Mouse (Mus musculus) heart, embryonic 14.5 days (tissue): Measurements from ENCODE around the gene Olfr917. TPM values are rescaled to one million over a fixed set of nuclear protein-coding genes. Genes with fewer than 3 reads are reported as not detected.

Experiments used
- ATAC-seq: fragments of 200-750 bp; cut with Nextera tagmentation; 2 replicates; pipeline ENCODE4 v1.8.0; 2017; ENCODE audit warnings: low read depth, moderate TSS enrichment; ENCODE audit not compliant: insufficient number of reproducible peaks, insufficient read depth, low FRiP score
- H3K27ac ChIP-seq, 2 experiments: fragments of 200-500 bp in 1 of 2; fragments of 300-500 bp in 1 of 2; sonication (generic) in 1 of 2; replicated peaks in 1 of 2; 2 replicates each; pipeline ENCODE4 v1.5.1; 2012 to 2014; ENCODE audit warnings: low read depth in 2 of 2, low read length in 2 of 2, control low read depth in 1 of 2, mild to moderate bottlenecking in 1 of 2, mixed read lengths in 1 of 2; ENCODE audit not compliant: control insufficient read depth in 1 of 2, insufficient read depth in 1 of 2
- H3K27me3 ChIP-seq: fragments of 300-500 bp; sonication (generic); 2 replicates; pipeline ENCODE4 v1.6.1; 2014; ENCODE audit warnings: mild to moderate bottlenecking, low read length, control low read depth; ENCODE audit not compliant: control insufficient read depth, insufficient read depth
- H3K36me3 ChIP-seq: fragments of 300-500 bp; sonication (generic); 2 replicates; pipeline ENCODE4 v1.6.1; 2014; ENCODE audit warnings: mild to moderate bottlenecking, control low read depth, low read length, mixed read lengths; ENCODE audit not compliant: control insufficient read depth, insufficient read depth
- H3K4me1 ChIP-seq, 2 experiments: fragments of 200-500 bp in 1 of 2; fragments of 300-500 bp in 1 of 2; sonication (generic) in 1 of 2; 2 replicates each; pipeline ENCODE4 v1.6.1; 2012 to 2014; ENCODE audit warnings: low read length in 2 of 2, control low read depth in 1 of 2, mixed read lengths in 1 of 2; ENCODE audit not compliant: control insufficient read depth in 2 of 2, insufficient read depth in 2 of 2
- H3K4me2 ChIP-seq: fragments of 300-500 bp; sonication (generic); 2 replicates; pipeline ENCODE4 v1.6.1; 2014; ENCODE audit warnings: mild to moderate bottlenecking, low read length
- H3K4me3 ChIP-seq, 2 experiments: fragments of 200-500 bp in 1 of 2; fragments of 300-500 bp in 1 of 2; sonication (generic) in 1 of 2; 2 replicates each; pipeline ENCODE4 v1.5.1; 2012 to 2014; ENCODE audit warnings: low read length in 2 of 2, mild to moderate bottlenecking in 2 of 2, control low read depth in 1 of 2, low read depth in 1 of 2, moderate library complexity in 1 of 2; ENCODE audit not compliant: control insufficient read depth in 1 of 2, insufficient read depth in 1 of 2
- H3K9ac ChIP-seq: fragments of 300-500 bp; sonication (generic); 2 replicates; pipeline ENCODE4 v1.6.1; 2014; ENCODE audit warnings: mild to moderate bottlenecking, low read length
- H3K9me3 ChIP-seq: fragments of 300-500 bp; sonication (generic); 2 replicates; pipeline ENCODE4 v1.6.1; 2016; ENCODE audit warnings: low read length, control low read depth; ENCODE audit not compliant: control insufficient read depth
- WGBS: fragments of 180-500 bp; shearing (Covaris S2); extraction: QIAGEN DNeasy Blood & Tissue Kit; methylation state at CpG from one replicate; pipeline ENCODE4 v1.1.7; 2014; 5-methylcytosine and 5-hydroxymethylcytosine counted together
- polyA plus RNA-seq: library from polyadenylated mRNA; unstranded; fragments of >200 nt; fragmentation: Nextera tagmentation; extraction: Ambion mirVana; gene quantifications from 2 replicates; pipeline ENCODE4 v1.2.1, GENCODE M21; 2014

Gene Olfr917
- polyA plus RNA-seq = not detected in 2 replicates

GRCm38 (mm10) chr9:38665742-38666141, at the start of gene Olfr917:
Gene Olfr917 (minus strand): TSS chr9:38665842.
- Histone ChIP-seq H3K4me3 (no peak within 1 kb of the TSS), H3K9ac (no peak within 1 kb of the TSS), H3K4me1 (no peaks in the 10 kb centered on the region), H3K27ac (no peak within 1 kb of the TSS), H3K9me3 (no peaks in the 10 kb centered on the region), H3K4me2 (no peak within 1 kb of the TSS), H3K27me3 (no peaks in the 10 kb centered on the region), H3K36me3 (no peaks in the 10 kb centered on the region)
- 82% methylated on average over 1 of the region's 1 CpGs for WGBS
- no peak for ATAC-seq

- Histone ChIP-seq H3K27me3 (no peaks in the 10 kb centered on the region), H3K36me3 (no peaks in the 10 kb centered on the region), H3K4me2 (no peak within 1 kb of the TSS), H3K9ac (no peak within 1 kb of the TSS), H3K4me3 (no peak within 1 kb of the TSS), H3K4me1 (no peaks in the 10 kb centered on the region), H3K27ac (no peak within 1 kb of the TSS), H3K9me3 (no peaks in the 10 kb centered on the region)
- no peak for ATAC-seq
- WGBS = 76% methylated on average over 2 of the region's 2 CpGs
Measured at GRCm38 (mm10) chr9:38674501-38674900, 8.9 kb upstream of the Olfr917 start, which contains the start of gene Olfr918. Gene Olfr918 (minus strand): TSS chr9:38674601.

GRCm38 (mm10) chr9:38672887-38673286, 7.2 kb upstream of the Olfr917 start:
- Histone ChIP-seq H3K36me3 (no peaks in the 10 kb centered on the region), H3K9me3 (no peaks in the 10 kb centered on the region), H3K4me3 (no peak overlapping the region), H3K27ac (no peak overlapping the region), H3K27me3 (no peaks in the 10 kb centered on the region), H3K9ac (no peak overlapping the region), H3K4me2 (no peak overlapping the region), H3K4me1 (no peaks in the 10 kb centered on the region)
- ATAC-seq = no peak
- WGBS = 74% methylated on average over 2 of the region's 2 CpGs

GRCm38 (mm10) chr9:38659775-38660174, 5.9 kb downstream of the Olfr917 start, which contains the start of gene Olfr916:
Gene Olfr916 (minus strand): TSS chr9:38659875.
- 60% methylated on average over 1 of the region's 1 CpGs for WGBS
- Histone ChIP-seq H3K27ac (no peak within 1 kb of the TSS), H3K27me3 (no peaks in the 10 kb centered on the region), H3K4me1 (no peaks in the 10 kb centered on the region), H3K36me3 (no peaks in the 10 kb centered on the region), H3K4me2 (no peak within 1 kb of the TSS), H3K9ac (no peak within 1 kb of the TSS), H3K9me3 (no peaks in the 10 kb centered on the region), H3K4me3 (no peak within 1 kb of the TSS)
- no peak for ATAC-seq

- H3K4me2 ChIP-seq = no peak overlapping the region
- ATAC-seq = no peak
- no peaks in the 10 kb centered on the region for H3K4me1 ChIP-seq
- no peaks in the 10 kb centered on the region for H3K27me3 ChIP-seq
- H3K9me3 ChIP-seq = peaks cover 3% of the 10 kb centered on the region; the same call in 1 of the 2 replicates
- no peak overlapping the region for H3K27ac ChIP-seq
- no peak overlapping the region for H3K9ac ChIP-seq
- no peak overlapping the region for H3K4me3 ChIP-seq
- H3K36me3 ChIP-seq = no peaks in the 10 kb centered on the region
- WGBS = 80% methylated on average over 4 of the region's 4 CpGs
Measured at GRCm38 (mm10) chr9:38632406-38632805, 33.2 kb downstream of the Olfr917 start.

Other genes with a start within 250 kb of the Olfr917 start
- not detected in 2 replicates for gene Olfr901, start 236.4 kb downstream of the Olfr917 start, polyA plus RNA-seq
- not detected in 2 replicates for gene Olfr902, start 218.2 kb downstream of the Olfr917 start, polyA plus RNA-seq
- not detected in 2 replicates for gene Olfr904, start 202.7 kb downstream of the Olfr917 start, polyA plus RNA-seq
- gene Olfr905, start 194.7 kb downstream of the Olfr917 start, polyA plus RNA-seq = not detected in 2 replicates
- gene Olfr906, start 178.8 kb downstream of the Olfr917 start, polyA plus RNA-seq = not detected in 2 replicates
- not detected in 2 replicates for gene Olfr907, start 170.0 kb downstream of the Olfr917 start, polyA plus RNA-seq
- not detected in 2 replicates for gene Olfr911-ps1, start 144.3 kb downstream of the Olfr917 start, polyA plus RNA-seq
- not detected in 2 replicates for gene Olfr910, start 128.0 kb downstream of the Olfr917 start, polyA plus RNA-seq
- gene Olfr912, start 85.7 kb downstream of the Olfr917 start, polyA plus RNA-seq = not detected in 2 replicates
- not detected in 2 replicates for gene Olfr913, start 73.1 kb downstream of the Olfr917 start, polyA plus RNA-seq
- not detected in 2 replicates for gene Olfr914, start 60.7 kb downstream of the Olfr917 start, polyA plus RNA-seq
- gene Olfr916, start 6.0 kb downstream of the Olfr917 start, polyA plus RNA-seq = not detected in 2 replicates
- not detected in 2 replicates for gene Olfr918, start 8.8 kb upstream of the Olfr917 start, polyA plus RNA-seq
- not detected in 2 replicates for gene Olfr919, start 37.8 kb upstream of the Olfr917 start, polyA plus RNA-seq
- 23.2 and 25.5 TPM in 2 replicates for gene Vwa5a, start 52.4 kb upstream of the Olfr917 start, polyA plus RNA-seq
- gene Olfr920, start 86.5 kb upstream of the Olfr917 start, polyA plus RNA-seq = 0.04 and 0.05 TPM in 2 replicates
- not detected in 2 replicates for gene Olfr921, start 107.2 kb upstream of the Olfr917 start, polyA plus RNA-seq
- 0.12 TPM in 1 of 2 replicates, not detected in the other for gene Olfr922, start 148.8 kb upstream of the Olfr917 start, polyA plus RNA-seq
- gene Olfr923, start 160.7 kb upstream of the Olfr917 start, polyA plus RNA-seq = not detected in 2 replicates
- not detected in 2 replicates for gene Olfr924, start 178.6 kb upstream of the Olfr917 start, polyA plus RNA-seq
- gene Olfr26, start 189.2 kb upstream of the Olfr917 start, polyA plus RNA-seq = not detected in 2 replicates
- gene Olfr926, start 211.3 kb upstream of the Olfr917 start, polyA plus RNA-seq = not detected in 2 replicates